Mouse (Mus musculus) intestine, embryonic 14.5 days (tissue): ENCODE measurements around the gene Pak6. TPM values are rescaled to one million over a fixed set of nuclear protein-coding genes. Genes with fewer than 3 reads are reported as not detected.

Experiments
- ATAC-seq: fragments of 200-750 bp; cut with Nextera tagmentation; replicated peaks from 2 replicates; pipeline ENCODE4 v1.8.0; 2017; ENCODE audit warnings: low read depth, moderate number of reproducible peaks, moderate TSS enrichment, moderate library complexity; ENCODE audit not compliant: low FRiP score, low TSS enrichment
- DNase-seq: peaks from one replicate; pipeline ENCODE4 v3.0.0-alpha.2; 2018; ENCODE audit warnings: low spot score
- H3K27ac ChIP-seq: fragments of 300-500 bp; sonication (generic); 2 replicates; pipeline ENCODE4 v1.5.1; 2014; ENCODE audit warnings: low read depth, mild to moderate bottlenecking, control low read depth
- H3K27me3 ChIP-seq: fragments of 300-500 bp; sonication (generic); replicated peaks from 2 replicates; pipeline ENCODE4 v1.6.1; 2014; ENCODE audit warnings: low read length, control low read depth; ENCODE audit not compliant: control insufficient read depth, insufficient read depth
- H3K36me3 ChIP-seq: fragments of 300-500 bp; sonication (generic); 2 replicates; pipeline ENCODE4 v1.6.1; 2014; ENCODE audit warnings: low read length, control low read depth; ENCODE audit not compliant: control insufficient read depth, insufficient read depth
- H3K4me1 ChIP-seq: fragments of 300-500 bp; sonication (generic); replicated peaks from 2 replicates; pipeline ENCODE4 v1.6.1; 2014; ENCODE audit warnings: low read length, control low read depth, mixed read lengths; ENCODE audit not compliant: control insufficient read depth, insufficient read depth
- H3K4me2 ChIP-seq: fragments of 300-500 bp; sonication (generic); 2 replicates; pipeline ENCODE4 v1.6.1; 2014; ENCODE audit warnings: low read length
- H3K4me3 ChIP-seq: fragments of 300-500 bp; sonication (generic); 2 replicates; pipeline ENCODE4 v1.5.1; 2014; ENCODE audit warnings: low read depth, low read length, control low read depth, mixed read lengths
- H3K9ac ChIP-seq: fragments of 300-500 bp; sonication (generic); 2 replicates; pipeline ENCODE4 v1.6.1; 2014; ENCODE audit warnings: mild to moderate bottlenecking, low read length
- H3K9me3 ChIP-seq: fragments of 300-500 bp; sonication (generic); 2 replicates; pipeline ENCODE4 v1.6.1; 2016; ENCODE audit warnings: low read length, control low read depth; ENCODE audit not compliant: control insufficient read depth
- WGBS: fragments of 180-500 bp; shearing (Covaris S2); extraction: QIAGEN DNeasy Blood & Tissue Kit; methylation state at CpG from one replicate; pipeline ENCODE4 v1.1.7; 2014; 5-methylcytosine and 5-hydroxymethylcytosine counted together
- polyA plus RNA-seq: library from polyadenylated mRNA; unstranded; fragments of >200 nt; fragmentation: Nextera tagmentation; extraction: Ambion mirVana; gene quantifications from 2 replicates; pipeline ENCODE4 v1.2.1, GENCODE M21; 2014

Gene Pak6
- polyA plus RNA-seq, 1 experiment from 2014 or later = 2.7 TPM

DNA sequence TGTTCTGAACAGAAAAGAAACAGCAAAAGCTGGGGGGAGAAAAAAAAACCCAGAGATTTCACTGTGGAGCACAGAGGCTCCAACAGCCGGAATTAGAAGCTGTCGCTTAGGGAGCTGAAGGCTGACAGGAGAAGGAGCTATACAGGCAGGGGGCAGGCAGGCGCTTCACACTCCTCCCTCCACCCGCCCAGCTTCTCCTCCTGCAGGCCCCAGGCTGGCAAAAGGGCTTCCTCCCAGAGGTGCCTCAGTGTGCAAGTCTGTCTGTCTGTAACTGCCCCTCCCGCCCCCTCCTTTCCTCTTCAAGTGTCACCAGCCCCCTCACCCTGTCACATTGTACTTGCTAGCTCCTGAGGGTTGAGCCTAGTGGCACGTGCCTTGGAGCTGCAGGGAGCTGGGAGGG is 43.3 kb downstream of the Pak6 start:
- 11% methylated on average over 6 of the region's 6 CpGs for WGBS
- no peaks in the 10 kb centered on the region for H3K9me3 ChIP-seq
- H3K36me3 ChIP-seq = no peaks in the 10 kb centered on the region
- no peak overlapping the region for H3K9ac ChIP-seq
- DNase-seq = no peak
- peaks cover 25% of the 10 kb centered on the region for H3K4me1 ChIP-seq
- no peak for ATAC-seq
- no peak overlapping the region for H3K27ac ChIP-seq
- H3K27me3 ChIP-seq = peaks cover 92% of the 10 kb centered on the region
- no peak overlapping the region for H3K4me2 ChIP-seq
- no peak overlapping the region for H3K4me3 ChIP-seq

DNA sequence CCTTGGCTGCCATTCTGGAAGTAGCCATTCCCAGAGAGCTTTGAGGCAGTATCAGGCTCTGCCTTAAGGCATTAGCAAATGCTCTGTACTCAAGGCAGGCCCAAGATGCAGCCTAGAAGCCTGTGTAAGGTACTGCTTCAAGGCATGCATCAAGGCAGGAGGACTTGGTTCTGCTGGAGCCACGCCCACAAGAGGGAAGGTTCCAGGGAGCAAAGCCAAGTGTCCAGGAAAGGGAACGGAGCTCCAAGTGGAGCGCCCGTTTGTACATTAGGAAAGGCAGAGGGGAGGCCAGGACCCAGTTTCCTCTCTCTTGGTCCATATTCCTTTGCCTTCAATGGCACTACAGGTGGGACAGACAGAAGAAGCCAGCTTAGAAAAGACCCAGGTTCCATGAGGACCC is 45.4 kb downstream of the Pak6 start:
- 82% methylated on average over 4 of the region's 4 CpGs for WGBS

DNA sequence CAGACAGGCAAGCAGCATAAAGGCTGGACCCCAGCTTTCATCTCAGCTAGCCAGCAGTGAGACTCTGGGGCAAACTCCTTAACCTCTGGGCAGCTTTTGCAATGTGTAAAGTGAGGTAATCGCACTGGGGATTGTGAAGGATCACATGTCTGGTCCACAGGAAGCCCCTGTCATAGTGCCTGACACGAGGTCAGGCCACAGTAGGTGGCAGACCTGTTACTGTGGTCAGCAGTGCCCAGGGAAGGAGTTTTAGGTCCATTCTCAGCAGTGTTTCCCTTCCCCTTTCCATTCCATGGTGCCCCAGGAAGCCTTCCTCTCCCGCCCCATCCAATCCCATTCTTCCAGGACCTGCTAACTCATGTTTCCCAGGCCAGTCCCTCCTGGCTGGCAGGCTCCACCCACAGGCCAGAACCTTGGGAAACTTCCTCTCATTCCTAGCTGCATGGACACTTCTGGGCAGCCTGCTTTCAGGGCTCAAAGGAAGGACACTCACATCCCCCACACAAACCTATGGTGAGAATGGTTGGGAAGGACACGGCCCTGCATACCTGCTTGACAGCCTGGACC is 46.6 kb downstream of the Pak6 start:
- Histone ChIP-seq H3K4me2 (no peak overlapping the region), H3K27ac (no peak overlapping the region), H3K27me3 (peaks cover 79% of the 10 kb centered on the region), H3K9me3 (no peaks in the 10 kb centered on the region), H3K36me3 (no peaks in the 10 kb centered on the region), H3K9ac (no peak overlapping the region), H3K4me3 (no peak overlapping the region), H3K4me1 (peaks cover 13% of the 10 kb centered on the region)
- no peak for ATAC-seq
- WGBS = 42% methylated on average over 4 of the region's 4 CpGs
- no peak for DNase-seq

More for the DNA sequence above, 45.4 kb downstream of the Pak6 start:
- Histone ChIP-seq H3K27ac (no peak overlapping the region), H3K36me3 (no peaks in the 10 kb centered on the region), H3K9me3 (no peaks in the 10 kb centered on the region), H3K9ac (no peak overlapping the region), H3K4me2 (no peak overlapping the region), H3K27me3 (peaks cover 91% of the 10 kb centered on the region), H3K4me3 (no peak overlapping the region), H3K4me1 (peaks cover 22% of the 10 kb centered on the region)
- ATAC-seq (no peak), DNase-seq (no peak)

DNA sequence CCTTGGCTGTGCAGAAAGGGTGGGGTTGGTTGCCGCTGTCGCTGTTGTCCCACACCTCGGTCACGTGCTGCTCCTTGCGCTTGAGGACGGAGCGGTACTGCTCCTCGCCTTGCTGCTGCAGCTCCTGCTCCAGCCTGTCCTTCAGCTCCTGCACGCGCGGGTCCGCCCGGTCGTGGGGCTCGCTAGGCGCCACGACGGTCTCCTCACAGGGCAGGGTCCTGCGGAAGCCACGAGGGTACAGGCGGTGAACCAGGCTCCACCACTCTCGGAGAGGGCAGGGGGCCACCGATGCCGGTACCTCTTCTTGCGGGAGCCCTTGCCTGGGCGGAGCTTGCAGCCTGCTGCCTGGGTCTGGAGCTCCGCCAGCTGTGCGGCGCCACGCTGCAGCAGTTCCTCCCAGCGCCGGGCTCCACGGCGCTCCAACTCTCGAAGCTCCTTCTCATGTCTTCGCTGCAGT is 48.0 kb downstream of the Pak6 start:
- WGBS = 1% methylated on average over 36 of the region's 36 CpGs
- peaks cover 65% of the 10 kb centered on the region for H3K27me3 ChIP-seq
- H3K27ac ChIP-seq = no peak overlapping the region
- no peaks in the 10 kb centered on the region for H3K36me3 ChIP-seq
- H3K4me3 ChIP-seq = peak overlapping the region; percentile 34
- H3K4me2 ChIP-seq = peak overlapping the region; percentile 80
- peaks cover 13% of the 10 kb centered on the region for H3K4me1 ChIP-seq
- H3K9me3 ChIP-seq = no peaks in the 10 kb centered on the region
- peak; percentile 77 for ATAC-seq
- peak; percentile 82 for DNase-seq
- peak overlapping the region; percentile 26; the same call in 1 of the 2 replicates for H3K9ac ChIP-seq

DNA sequence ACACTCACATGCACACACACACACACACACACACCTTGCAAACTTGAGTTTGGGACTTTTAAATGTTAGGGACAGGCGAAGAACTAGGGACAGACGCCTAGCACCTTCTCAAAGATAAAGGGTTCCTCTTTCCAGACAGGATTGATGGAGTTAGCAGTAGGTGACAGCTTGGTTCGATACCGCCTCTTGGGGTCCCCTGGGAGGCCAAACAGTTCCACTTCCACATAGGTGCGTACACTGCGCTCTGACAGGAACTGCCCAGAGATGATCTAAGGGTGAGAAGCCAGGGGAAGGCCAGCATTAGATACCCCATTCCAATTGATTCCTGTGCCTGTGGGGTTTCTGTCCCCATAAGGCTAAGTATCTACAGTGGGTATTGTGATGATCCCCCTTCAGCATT is 50.5 kb downstream of the Pak6 start:
- H3K27ac ChIP-seq = no peak overlapping the region
- H3K9ac ChIP-seq = no peak overlapping the region
- H3K4me1 ChIP-seq = peaks cover 13% of the 10 kb centered on the region
- H3K4me3 ChIP-seq = no peak overlapping the region
- peaks cover 41% of the 10 kb centered on the region for H3K27me3 ChIP-seq
- H3K36me3 ChIP-seq = no peaks in the 10 kb centered on the region
- ATAC-seq = no peak
- WGBS = 83% methylated on average over 6 of the region's 6 CpGs
- DNase-seq = no peak
- no peak overlapping the region for H3K4me2 ChIP-seq
- no peaks in the 10 kb centered on the region for H3K9me3 ChIP-seq

DNA sequence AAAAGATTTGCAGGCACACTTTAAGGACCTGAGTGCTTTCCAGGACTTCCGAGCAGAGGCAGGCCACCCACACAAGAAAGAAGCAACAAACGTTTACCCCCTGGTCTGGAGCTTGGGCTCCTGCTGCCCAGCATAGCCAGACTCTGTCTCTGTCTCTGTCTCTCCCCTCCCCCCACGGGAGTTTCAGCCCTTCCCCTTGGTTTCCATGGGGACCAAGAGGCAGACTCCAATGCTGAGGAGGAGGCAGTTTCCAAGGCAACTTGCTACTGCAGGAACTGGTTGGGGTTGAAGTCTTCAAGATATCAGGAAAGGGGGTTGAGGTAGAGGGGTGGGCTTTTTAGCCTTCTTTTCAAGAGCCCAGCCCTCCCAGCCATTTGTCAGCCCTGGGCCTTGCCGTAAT is 51.1 kb downstream of the Pak6 start:
- Histone ChIP-seq H3K9me3 (no peaks in the 10 kb centered on the region), H3K4me1 (peaks cover 13% of the 10 kb centered on the region), H3K27me3 (peaks cover 40% of the 10 kb centered on the region), H3K9ac (no peak overlapping the region), H3K4me3 (no peak overlapping the region), H3K36me3 (no peaks in the 10 kb centered on the region), H3K27ac (no peak overlapping the region), H3K4me2 (no peak overlapping the region)
- ATAC-seq = no peak
- DNase-seq = no peak
- WGBS = 45% methylated on average over 4 of the region's 4 CpGs

DNA sequence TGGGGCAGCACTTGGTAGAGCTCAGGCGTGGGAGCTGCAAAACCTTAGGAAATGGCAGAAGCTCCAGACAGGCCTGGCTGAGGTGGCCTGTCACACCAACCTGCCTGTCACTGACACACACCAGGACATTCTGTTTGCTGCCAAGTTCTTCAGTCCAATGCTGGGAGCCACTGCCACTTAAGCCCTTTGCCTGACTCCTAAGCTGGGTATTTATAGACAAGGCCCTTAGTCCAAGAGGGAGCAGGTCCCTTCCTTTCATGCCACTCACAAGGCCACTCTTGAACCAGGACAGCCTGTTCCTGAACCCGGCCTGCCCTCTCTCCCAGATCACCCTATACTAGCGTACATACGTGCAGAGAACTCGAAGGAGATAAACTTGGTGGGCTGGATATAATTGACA is 53.6 kb downstream of the Pak6 start:
- WGBS = 86% methylated on average over 5 of the region's 5 CpGs
- Histone ChIP-seq H3K4me2 (no peak overlapping the region), H3K27ac (no peak overlapping the region), H3K27me3 (peaks cover 17% of the 10 kb centered on the region), H3K4me3 (no peak overlapping the region), H3K4me1 (no peaks in the 10 kb centered on the region), H3K9me3 (no peaks in the 10 kb centered on the region), H3K9ac (no peak overlapping the region), H3K36me3 (no peaks in the 10 kb centered on the region)
- no peak for DNase-seq
- ATAC-seq = no peak

DNA sequence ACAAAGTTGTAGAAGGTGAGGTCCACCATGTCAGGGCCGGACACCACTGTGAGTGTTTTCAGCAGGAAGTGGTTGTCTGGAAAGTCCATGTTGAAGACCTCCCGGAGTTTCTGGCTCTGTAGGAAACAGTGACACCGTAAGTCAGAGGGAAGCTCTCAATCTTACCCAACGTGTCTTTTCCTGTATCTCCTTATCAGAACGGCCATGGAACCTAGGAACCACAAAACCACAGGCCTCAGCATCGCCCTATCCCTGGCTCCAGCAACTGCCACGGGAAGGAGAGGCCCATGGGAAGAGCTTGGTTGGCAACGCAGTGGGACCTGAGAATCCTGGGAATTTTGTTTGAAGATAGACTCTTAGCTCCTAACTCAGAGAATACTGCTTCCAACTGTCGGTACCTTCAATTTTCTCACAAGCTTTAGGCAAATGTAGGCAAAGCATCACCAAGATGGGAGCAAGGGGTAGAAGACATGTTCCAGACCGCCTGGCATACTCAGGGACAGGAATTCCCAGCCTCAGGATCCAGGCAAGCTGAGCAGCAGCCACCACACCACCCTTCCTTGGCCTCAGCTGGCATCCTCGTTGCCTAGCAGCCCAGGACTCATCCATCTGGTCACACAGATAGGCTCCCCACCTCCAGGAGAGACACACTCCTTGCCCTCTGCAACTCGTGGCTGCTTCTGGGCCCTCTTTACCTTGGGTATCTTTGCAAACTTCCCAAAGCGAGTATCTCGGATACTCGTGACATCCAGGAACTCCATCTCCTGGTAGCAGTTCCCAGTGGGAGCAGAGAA is 60.8 kb downstream of the Pak6 start:
- Histone ChIP-seq H3K36me3 (no peaks in the 10 kb centered on the region), H3K4me1 (peaks cover 16% of the 10 kb centered on the region), H3K9ac (no peak overlapping the region), H3K27me3 (no peaks in the 10 kb centered on the region), H3K4me2 (no peak overlapping the region), H3K27ac (no peak overlapping the region), H3K4me3 (no peak overlapping the region), H3K9me3 (no peaks in the 10 kb centered on the region)
- WGBS = 80% methylated on average over 15 of the region's 15 CpGs
- DNase-seq (no peak), ATAC-seq (no peak)

DNA sequence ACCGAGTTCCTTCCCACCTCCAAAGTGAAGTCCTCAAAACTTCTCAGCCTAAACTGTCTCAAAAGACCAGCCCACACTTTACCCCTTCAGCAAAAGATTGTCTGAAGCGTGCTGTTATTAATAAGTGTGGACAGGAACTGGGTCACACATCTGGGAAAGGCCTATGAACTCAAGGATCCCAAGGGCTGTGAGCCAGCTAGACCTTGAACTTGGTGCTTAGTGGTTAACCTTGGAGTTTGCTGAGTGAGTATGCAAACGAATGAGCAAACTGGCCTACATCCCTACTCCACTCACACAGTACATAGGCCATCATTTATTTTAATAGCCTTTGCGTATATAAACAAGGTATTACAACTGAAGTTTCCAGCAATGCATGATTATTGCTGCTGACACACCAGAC is 62.4 kb downstream of the Pak6 start:
- ATAC-seq = no peak
- Histone ChIP-seq H3K4me1 (peaks cover 32% of the 10 kb centered on the region), H3K4me2 (no peak overlapping the region), H3K4me3 (no peak overlapping the region), H3K27ac (no peak overlapping the region), H3K9ac (no peak overlapping the region), H3K9me3 (no peaks in the 10 kb centered on the region), H3K36me3 (no peaks in the 10 kb centered on the region), H3K27me3 (no peaks in the 10 kb centered on the region)
- WGBS = 79% methylated on average over 4 of the region's 4 CpGs
- DNase-seq = no peak
